Mouse (Mus musculus) heart, postnatal 0 days (tissue): Measurements from ENCODE around the gene Smtn.

Experiments
- CTCF ChIP-seq: IDR thresholded peaks from 2 replicates; pipeline ENCODE4 v1.5.1; 2016; ENCODE audit warnings: antibody characterized with exemption, control low read depth, low read depth
- EP300 ChIP-seq: IDR thresholded peaks from 2 replicates; pipeline ENCODE4 v1.6.1; 2016; ENCODE audit warnings: antibody characterized with exemption, low read depth

- TF ChIP-seq CTCF (no peak), EP300 (no peak)
These were observed 4.0 kb upstream of the Smtn start for GRCm38 (mm10) chr11:3544409-3544808.
